Mouse (Mus musculus) C2C12 (cell line): ENCODE data around the gene Vps13d. TPM values are rescaled to one million over a fixed set of nuclear protein-coding genes. Genes with fewer than 3 reads are reported as not detected.

Experiments used
- H3K27me3 ChIP-seq: one replicate; pipeline ENCODE4 v1.6.1; 2011; ENCODE audit not compliant: control insufficient read depth, insufficient read depth, insufficient read length
- H3K36me3 ChIP-seq: one replicate; pipeline ENCODE4 v1.6.1; 2011; ENCODE audit not compliant: control insufficient read depth, insufficient read depth
- H3K4me3 ChIP-seq: one replicate; pipeline ENCODE4 v1.5.1; 2011; ENCODE audit warnings: mild to moderate bottlenecking, control low read depth; ENCODE audit not compliant: poor library complexity, insufficient read depth, severe bottlenecking
- H3K79me2 ChIP-seq: one replicate; pipeline ENCODE4 v1.6.1; 2011; ENCODE audit not compliant: control insufficient read depth, insufficient read depth
- H3K79me3 ChIP-seq: one replicate; pipeline ENCODE4 v1.6.1; 2011; ENCODE audit warnings: low read depth, control low read depth
- H3ac ChIP-seq: one replicate; pipeline ENCODE3; 2011; ENCODE audit warnings: low read depth; ENCODE audit not compliant: control insufficient read depth, insufficient read length
- CEBPB ChIP-seq: IDR thresholded peaks from one replicate; pipeline ENCODE4 v1.6.1; 2011; ENCODE audit warnings: low read depth, mild to moderate bottlenecking, control low read depth, moderate library complexity
- CTCF ChIP-seq: IDR thresholded peaks from one replicate; pipeline ENCODE4 v1.5.1; 2011; ENCODE audit not compliant: control insufficient read depth, insufficient read depth, insufficient read length
- FOSL1 ChIP-seq: IDR thresholded peaks from one replicate; pipeline ENCODE4 v1.8.0; 2011; ENCODE audit warnings: mild to moderate bottlenecking, low read length; ENCODE audit not compliant: poor library complexity, insufficient read depth, severe bottlenecking
- MAX ChIP-seq: IDR thresholded peaks from one replicate; pipeline ENCODE4 v1.6.1; 2011; ENCODE audit warnings: mild to moderate bottlenecking, control low read depth
- MYOD1 ChIP-seq: IDR thresholded peaks from one replicate; pipeline ENCODE4 v1.6.1; 2011; ENCODE audit warnings: low read depth; ENCODE audit not compliant: control insufficient read depth, insufficient read length
- MYOG ChIP-seq: IDR thresholded peaks from one replicate; pipeline ENCODE4 v1.6.1; 2011; ENCODE audit not compliant: control insufficient read depth, insufficient read length; ENCODE audit errors: extremely low read depth
- USF1 ChIP-seq: IDR thresholded peaks from one replicate; pipeline ENCODE4 v1.6.1; 2011; ENCODE audit warnings: low read depth, mild to moderate bottlenecking, control low read depth, moderate library complexity
- polyA plus RNA-seq: library from polyadenylated mRNA; unstranded; fragments of >200 nt; fragmentation: generic; extraction: Trizol; gene quantifications from one replicate; pipeline ENCODE4 v1.2.1, GENCODE M21; 2012; ENCODE audit warnings: missing spikeins

Gene Vps13d
- polyA plus RNA-seq, 1 experiment = 6.0 TPM

DNA sequence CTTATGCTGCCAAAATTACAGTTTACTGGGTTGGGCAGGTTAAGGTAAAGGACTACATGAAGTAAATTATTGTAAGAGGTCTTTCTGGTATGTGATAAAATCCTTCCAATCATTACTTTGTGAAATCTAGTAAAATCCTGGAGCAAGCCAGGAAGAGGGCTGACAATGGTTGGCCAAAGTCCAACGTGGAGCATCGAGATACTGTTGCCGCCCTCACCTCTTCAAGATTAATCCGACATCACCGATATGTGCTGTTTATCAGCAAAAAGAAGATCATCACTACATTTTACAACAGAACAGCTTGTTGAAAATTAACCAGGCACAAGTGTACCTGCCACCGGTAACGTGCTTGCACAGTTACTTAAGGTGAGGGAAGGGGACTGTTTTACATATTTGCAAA lies 184.9 kb downstream of the Vps13d start:
- H3K27me3 ChIP-seq = no peaks in the 10 kb centered on the region
- no peaks in the 10 kb centered on the region for H3K79me2 ChIP-seq
- H3K36me3 ChIP-seq = no peaks in the 10 kb centered on the region
- TF ChIP-seq CEBPB = no peak
- TF ChIP-seq MYOD1 = no peak
- TF ChIP-seq MAX = no peak
- TF ChIP-seq CTCF = no peak
- no peak for TF ChIP-seq USF1
- no peaks in the 10 kb centered on the region for H3K79me3 ChIP-seq
- no peak overlapping the region for H3K4me3 ChIP-seq
- no peak overlapping the region for H3ac ChIP-seq

GRCm38 (mm10) chr4:145009437-145009836 lies 185.4 kb downstream of the Vps13d start:
- Histone ChIP-seq H3K79me2 (no peaks in the 10 kb centered on the region), H3K27me3 (no peaks in the 10 kb centered on the region), H3K4me3 (no peak overlapping the region), H3K79me3 (no peaks in the 10 kb centered on the region), H3K36me3 (no peaks in the 10 kb centered on the region), H3ac (no peak overlapping the region)
- TF ChIP-seq MYOG (no peak), CTCF (no peak), FOSL1 (no peak), CEBPB (no peak), MYOD1 (no peak), USF1 (no peak), MAX (no peak)

GRCm38 (mm10) chr4:145005943-145006545 lies 188.8 kb downstream of the Vps13d start:
- Histone ChIP-seq H3K4me3 (no peak overlapping the region), H3K79me2 (no peaks in the 10 kb centered on the region), H3K27me3 (no peaks in the 10 kb centered on the region), H3K79me3 (no peaks in the 10 kb centered on the region), H3ac (no peak overlapping the region), H3K36me3 (no peaks in the 10 kb centered on the region)
- TF ChIP-seq USF1 = no peak
- no peak for TF ChIP-seq CEBPB
- no peak for TF ChIP-seq MAX
- no peak for TF ChIP-seq MYOG
- TF ChIP-seq MYOD1 = no peak
- no peak for TF ChIP-seq FOSL1
- TF ChIP-seq CTCF = no peak

- TF ChIP-seq MAX = no peak
- TF ChIP-seq USF1 = no peak
- TF ChIP-seq MYOG = no peak
- TF ChIP-seq MYOD1 = no peak
- TF ChIP-seq CTCF = no peak
- no peak for TF ChIP-seq FOSL1
- TF ChIP-seq CEBPB = no peak
- no peaks in the 10 kb centered on the region for H3K79me2 ChIP-seq
These were observed 190.6 kb downstream of the Vps13d start for GRCm38 (mm10) chr4:145004176-145004575.

GRCm38 (mm10) chr4:145002733-145003132 lies 192.1 kb downstream of the Vps13d start:
- Histone ChIP-seq H3K36me3 (no peaks in the 10 kb centered on the region), H3K4me3 (no peak overlapping the region), H3K27me3 (no peaks in the 10 kb centered on the region), H3ac (no peak overlapping the region), H3K79me3 (no peaks in the 10 kb centered on the region), H3K79me2 (no peaks in the 10 kb centered on the region)
- TF ChIP-seq MYOD1 (no peak), MAX (no peak), MYOG (no peak), USF1 (no peak)

More at GRCm38 (mm10) chr4:145004176-145004575, 190.6 kb downstream of the Vps13d start:
- no peaks in the 10 kb centered on the region for H3K36me3 ChIP-seq
- no peaks in the 10 kb centered on the region for H3K27me3 ChIP-seq
- H3K79me3 ChIP-seq = no peaks in the 10 kb centered on the region
- no peak overlapping the region for H3K4me3 ChIP-seq
- H3ac ChIP-seq = no peak overlapping the region

DNA sequence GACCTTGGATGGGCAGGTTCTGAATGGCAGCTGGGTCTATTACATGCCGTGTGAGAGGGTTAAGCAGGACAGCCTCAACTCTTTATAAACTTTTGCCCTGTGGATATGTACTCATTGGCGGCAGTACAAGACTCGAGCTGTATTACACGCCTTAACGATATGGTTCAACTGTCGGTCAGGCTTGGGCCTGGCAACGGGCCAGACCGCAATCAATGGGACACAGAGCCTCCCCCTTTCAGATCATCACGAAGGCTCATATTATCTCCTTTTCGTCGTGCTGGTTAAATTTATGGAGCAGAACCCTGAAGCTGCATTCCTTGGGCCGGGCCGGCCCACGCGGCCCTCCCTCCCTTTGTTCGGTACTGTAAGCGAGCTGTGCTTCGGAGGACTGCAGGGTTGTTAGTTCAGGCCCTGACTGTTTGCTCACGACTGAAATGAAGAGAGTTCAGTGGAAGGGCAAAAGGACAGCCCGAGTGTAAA lies 194.9 kb downstream of the Vps13d start:
- Histone ChIP-seq H3K79me3 (no peaks in the 10 kb centered on the region), H3K4me3 (no peak overlapping the region), H3ac (no peak overlapping the region), H3K36me3 (no peaks in the 10 kb centered on the region), H3K79me2 (no peaks in the 10 kb centered on the region), H3K27me3 (no peaks in the 10 kb centered on the region)
- peak; percentile 77 for TF ChIP-seq MAX
- TF ChIP-seq MYOG = no peak
- no peak for TF ChIP-seq FOSL1
